Comparison of ENCODE assay signal across 21 mouse cellular contexts in the genomic region with DNA sequence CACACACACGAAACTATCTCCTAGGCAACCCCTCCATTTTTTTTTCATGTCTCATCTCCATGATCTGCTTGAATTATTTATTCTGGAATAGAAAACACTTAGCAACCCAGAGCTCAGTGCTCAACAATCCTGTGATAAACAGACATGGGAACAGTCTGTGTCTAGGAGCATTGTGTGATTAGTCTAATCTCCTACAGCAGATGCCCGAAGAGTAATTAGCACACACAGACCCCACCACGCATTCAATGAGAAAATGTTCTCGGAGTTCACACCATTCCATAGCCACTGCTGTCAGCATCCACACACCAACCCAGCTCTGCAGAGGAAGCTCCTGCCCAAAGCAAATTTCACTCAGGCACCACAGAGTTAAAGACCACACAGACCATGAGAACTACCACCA.
DNase-seq lines count a peak whose midpoint lies in the region; ATAC-seq and TF ChIP-seq lines count a peak whose summit lies in the region.
"Had no signal": no experiment of that assay in that cellular context is flagged by ENCODE, and none has a peak within 500 bp of the region (broad histone marks: within the 10 kb centered on the region; RNA-seq: fewer than 3 reads in every experiment).

No protein-coding gene starts in this region.

- DNase-seq in hindbrain, embryonic 14.5 days (ENCODE audit: low spot score) = no peak
- DNase-seq in hindbrain, embryonic 11.5 days (ENCODE audit: low spot score) = no peak
- DNase-seq in testis, postnatal 14 days (ENCODE audit: low spot score) = peak; percentile 6
- no peak for DNase-seq in testis, postnatal 10 days (ENCODE audit: low spot score)
- DNase-seq in layer of hippocampus, postnatal 36 days = peak; percentile 30 to 33
- DNase-seq in cerebellum, postnatal 4 days (ENCODE audit: low spot score in 2 of 2) = no peak
- no peak for DNase-seq in thymus, adult 2 months
- DNase-seq: cerebellum, postnatal 10 days; heart, postnatal 10 days; kidney, postnatal 4 days; lung, adult 2 months; right cerebral cortex, postnatal 14 days; spleen, adult 18-20 months; thymus, adult 18-20 months had no signal

- no peak for TF ChIP-seq CTCF in thymus, adult 2 months (IDR thresholded peaks at IDR 0.05; ENCODE audit: borderline replicate concordance, control insufficient read depth, extremely low read depth, insufficient read depth, low read length, poor library complexity)

- 60% methylated on average over 4 of the region's 4 CpGs for WGBS in hindbrain, embryonic 14.5 days
- WGBS in hindbrain, embryonic 11.5 days = 82% methylated on average over 4 of the region's 4 CpGs
- WGBS in thymus, adult 2 months = 86% methylated on average over 4 of the region's 4 CpGs

- no peak; the same call in 1 of the 2 replicates for ATAC-seq in hindbrain, embryonic 14.5 days (ENCODE audit: low FRiP score)
- no peak for ATAC-seq in hindbrain, embryonic 11.5 days (ENCODE audit: low FRiP score)
- ATAC-seq: hindbrain, embryonic 16.5 days; intestine, postnatal 0 days; liver, embryonic 12.5 days had no signal

- no peak overlapping the region for H3K4me2 ChIP-seq in hindbrain, embryonic 14.5 days (replicated peaks)
- H3K4me2 ChIP-seq in hindbrain, embryonic 11.5 days (replicated peaks; ENCODE audit: low read depth, low read length) = no peak overlapping the region
- H3K4me2 ChIP-seq: kidney, embryonic 15.5 days; liver, embryonic 12.5 days had no signal

- no peak overlapping the region for H3K4me3 ChIP-seq in hindbrain, embryonic 14.5 days (replicated peaks; ENCODE audit: low read length)
- no peak overlapping the region for H3K4me3 ChIP-seq in hindbrain, embryonic 11.5 days (ENCODE audit: low read depth, low read length)
- no peak overlapping the region for H3K4me3 ChIP-seq in thymus, adult 2 months (ENCODE audit: control insufficient read depth, insufficient read depth, low read length)
- H3K4me3 ChIP-seq: heart, embryonic 10.5 days; kidney, embryonic 15.5 days; liver, embryonic 12.5 days; megakaryocyte, embryonic 14.5 days; myocyte had no signal

- TF ChIP-seq POLR2A in thymus, adult 2 months (IDR thresholded peaks at IDR 0.05; ENCODE audit: control insufficient read depth, extremely low read depth, insufficient read depth, low read length, poor library complexity) = no peak

- H3K9ac ChIP-seq in hindbrain, embryonic 14.5 days = no peak overlapping the region
- H3K9ac ChIP-seq in hindbrain, embryonic 11.5 days (ENCODE audit: low read depth, low read length) = no peak overlapping the region
- H3K9ac ChIP-seq: kidney, embryonic 15.5 days; liver, embryonic 12.5 days had no signal

- H3K27me3 ChIP-seq in hindbrain, embryonic 14.5 days (ENCODE audit: control insufficient read depth, insufficient read depth, low read length) = no peaks in the 10 kb centered on the region
- no peaks in the 10 kb centered on the region for H3K27me3 ChIP-seq in hindbrain, embryonic 11.5 days (ENCODE audit: control insufficient read depth, insufficient read depth, low read length)
- H3K27me3 ChIP-seq in thymus, adult 2 months (ENCODE audit: control insufficient read depth, insufficient read depth, low read length) = no peaks in the 10 kb centered on the region
- H3K27me3 ChIP-seq: kidney, embryonic 15.5 days; liver, embryonic 12.5 days; megakaryocyte, embryonic 14.5 days had no signal

- no peaks in the 10 kb centered on the region for H3K36me3 ChIP-seq in hindbrain, embryonic 14.5 days (replicated peaks; ENCODE audit: control insufficient read depth, insufficient read depth)
- H3K36me3 ChIP-seq in hindbrain, embryonic 11.5 days (ENCODE audit: control insufficient read depth, insufficient read depth, low read length) = no peaks in the 10 kb centered on the region
- no peaks in the 10 kb centered on the region for H3K36me3 ChIP-seq in thymus, adult 2 months (ENCODE audit: control insufficient read depth, insufficient read depth, low read length)
- H3K36me3 ChIP-seq: heart, embryonic 10.5 days; kidney, embryonic 15.5 days; liver, embryonic 12.5 days had no signal

- no peaks in the 10 kb centered on the region for H3K4me1 ChIP-seq in hindbrain, embryonic 14.5 days (replicated peaks; ENCODE audit: control insufficient read depth, insufficient read depth, low read length)
- H3K4me1 ChIP-seq in hindbrain, embryonic 11.5 days (replicated peaks; ENCODE audit: control insufficient read depth, insufficient read depth, low read length) = no peaks in the 10 kb centered on the region
- no peaks in the 10 kb centered on the region for H3K4me1 ChIP-seq in thymus, adult 2 months (replicated peaks; ENCODE audit: control insufficient read depth, insufficient read depth, low read length)
- H3K4me1 ChIP-seq: heart, embryonic 10.5 days; kidney, embryonic 15.5 days; liver, embryonic 12.5 days; megakaryocyte, embryonic 14.5 days had no signal

- no peaks in the 10 kb centered on the region for H3K9me3 ChIP-seq in hindbrain, embryonic 14.5 days (ENCODE audit: control insufficient read depth, low read length)
- no peaks in the 10 kb centered on the region for H3K9me3 ChIP-seq in hindbrain, embryonic 11.5 days (ENCODE audit: control insufficient read depth, low read length)
- H3K9me3 ChIP-seq: heart, embryonic 10.5 days; kidney, embryonic 15.5 days; liver, embryonic 12.5 days; megakaryocyte, embryonic 14.5 days had no signal

- 0 out of 2 replicates have a peak overlapping the region, but pooled peaks have one; percentile 28 for H3K27ac ChIP-seq in hindbrain, embryonic 14.5 days
- no peak overlapping the region for H3K27ac ChIP-seq in hindbrain, embryonic 11.5 days (ENCODE audit: low read depth, low read length)
- no peak overlapping the region for H3K27ac ChIP-seq in thymus, adult 2 months (ENCODE audit: control insufficient read depth, insufficient read depth, low read length)
- H3K27ac ChIP-seq: heart, embryonic 10.5 days; kidney, embryonic 15.5 days; liver, embryonic 12.5 days had no signal

Comparison
In these comparisons a context has a peak if more than half of its experiments do, and no peak if none do; other contexts are left out.
1. DNase-seq: peak in testis, postnatal 14 days (single experiment) and layer of hippocampus, postnatal 36 days (2 of 2); none in hindbrain, embryonic 14.5 days (single experiment), hindbrain, embryonic 11.5 days (single experiment), testis, postnatal 10 days (single experiment), cerebellum, postnatal 4 days (0 of 2) and thymus, adult 2 months (single experiment).